Mouse (Mus musculus): ENCODE data around the gene Fam78b. TPM values are rescaled to one million over a fixed set of nuclear protein-coding genes. Genes with fewer than 3 reads are reported as not detected.

Gene Fam78b
- 0.39 and 0.45 TPM in 2 replicates for polyA plus RNA-seq (2015; fragmentation: Nextera tagmentation; extraction: Ambion mirVana)

DNA sequence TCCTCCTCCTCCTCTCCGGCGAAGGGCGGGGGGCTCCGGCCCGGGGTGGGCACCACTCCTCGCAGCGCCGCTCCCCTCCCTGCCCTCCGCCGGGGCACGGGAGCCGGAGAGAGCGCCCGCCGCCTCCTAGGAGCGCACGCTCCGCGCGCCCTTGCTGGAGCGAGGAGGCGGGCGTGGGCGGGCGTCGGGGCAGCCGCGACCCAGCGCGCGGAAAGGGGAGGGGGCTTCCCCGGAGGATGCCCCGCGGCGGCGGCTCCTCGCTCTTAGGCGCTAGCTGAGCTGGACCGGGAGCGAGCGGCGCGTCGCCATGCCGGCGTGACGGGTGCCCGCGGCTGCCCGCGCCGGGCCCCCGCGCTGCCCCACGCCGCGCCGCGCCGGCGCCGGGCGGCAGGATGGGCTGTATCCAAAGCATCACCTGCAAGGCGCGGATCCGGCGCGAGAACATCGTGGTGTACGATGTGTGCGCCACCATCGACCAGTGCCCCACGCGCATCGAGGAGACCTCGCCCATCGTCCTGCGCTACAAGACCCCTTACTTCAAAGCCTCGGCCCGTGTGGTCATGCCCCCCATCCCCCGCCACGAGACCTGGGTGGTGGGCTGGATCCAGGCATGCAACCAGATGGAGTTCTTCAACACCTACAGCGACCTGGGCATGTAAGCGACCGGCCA lies at the start of gene Fam78b:
TSS of gene Fam78b (plus strand) at position 244 of the 670 bp plus-strand sequence.
- Histone ChIP-seq H3K36me3 (ENCODE audit: control insufficient read depth, insufficient read depth, low read length) (no peaks in the 10 kb centered on the region), H3K27ac (ENCODE audit: low read length) (peak within 1 kb of the TSS; percentile 36; the same call in 1 of the 2 replicates), H3K27me3 (ENCODE audit: control insufficient read depth, insufficient read depth, low read length) (peaks cover 26% of the 10 kb centered on the region), H3K9ac (ENCODE audit: low read length) (peak within 1 kb of the TSS; percentile 81), H3K9me3 (replicated peaks; ENCODE audit: control insufficient read depth, low read length) (no peaks in the 10 kb centered on the region), H3K4me2 (ENCODE audit: low read depth, low read length) (peak within 1 kb of the TSS; percentile 87), H3K4me1 (ENCODE audit: control insufficient read depth, insufficient read depth, low read length) (peaks cover 5% of the 10 kb centered on the region; the same call in 1 of the 2 replicates), H3K4me3 (replicated peaks; ENCODE audit: low read length) (peak within 1 kb of the TSS; percentile 77)
- ATAC-seq (ENCODE audit: insufficient read depth, low FRiP score), result peak; percentile 48; the same call in 1 of the 2 replicates
- 0% methylated on average over 68 of the region's 85 CpGs for WGBS

DNA sequence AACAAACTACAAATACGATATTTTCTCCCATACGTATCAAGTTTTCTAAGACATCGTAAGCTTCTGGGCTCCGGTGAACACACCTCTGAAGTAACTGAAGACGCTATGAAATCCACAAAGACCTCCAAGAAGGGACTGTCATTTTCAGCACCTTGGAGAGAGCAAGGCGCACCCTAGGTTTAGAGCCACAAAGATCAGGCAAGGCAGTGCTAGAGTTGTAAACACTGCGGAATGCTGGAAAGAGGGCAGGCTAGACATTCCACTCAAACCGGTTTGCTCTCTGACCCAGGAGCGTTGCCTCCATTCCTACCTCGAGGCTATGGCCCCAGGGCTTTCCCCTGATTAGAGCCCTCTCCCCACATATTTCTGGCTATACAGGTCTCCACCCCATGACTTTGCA lies 36.7 kb upstream of the Fam78b start:
- Histone ChIP-seq H3K4me3 (replicated peaks; ENCODE audit: low read length) (no peak overlapping the region), H3K4me1 (ENCODE audit: control insufficient read depth, insufficient read depth, low read length) (no peaks in the 10 kb centered on the region), H3K9me3 (replicated peaks; ENCODE audit: control insufficient read depth, low read length) (no peaks in the 10 kb centered on the region), H3K36me3 (ENCODE audit: control insufficient read depth, insufficient read depth, low read length) (no peaks in the 10 kb centered on the region), H3K27ac (ENCODE audit: low read length) (no peak overlapping the region), H3K9ac (ENCODE audit: low read length) (no peak overlapping the region), H3K27me3 (ENCODE audit: control insufficient read depth, insufficient read depth, low read length) (no peaks in the 10 kb centered on the region), H3K4me2 (ENCODE audit: low read depth, low read length) (no peak overlapping the region)
- 30% methylated on average over 10 of the region's 10 CpGs for WGBS
- ATAC-seq (ENCODE audit: insufficient read depth, low FRiP score), result no peak

DNA sequence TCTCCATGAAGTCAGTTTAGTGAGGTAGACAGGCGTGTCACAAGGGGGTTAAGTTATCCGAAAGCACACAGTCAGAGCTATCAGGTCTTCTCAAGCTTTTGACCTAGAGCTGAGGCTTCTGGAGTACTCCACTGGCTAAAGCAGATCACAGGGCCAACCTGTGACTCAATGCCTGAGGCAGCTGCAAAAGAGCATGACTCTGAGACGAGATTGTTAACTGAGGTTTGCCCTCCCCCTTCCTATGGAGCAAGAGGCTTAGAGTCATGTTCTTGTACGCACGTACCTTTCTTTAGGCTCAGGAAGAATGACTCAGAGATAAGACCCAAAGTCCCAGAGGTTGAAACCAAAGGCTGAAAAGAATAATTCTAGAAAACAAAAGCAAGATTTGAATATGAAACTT lies 32.9 kb upstream of the Fam78b start:
- 66% methylated on average over 5 of the region's 5 CpGs for WGBS
- Histone ChIP-seq H3K4me2 (ENCODE audit: low read depth, low read length) (no peak overlapping the region), H3K9me3 (replicated peaks; ENCODE audit: control insufficient read depth, low read length) (no peaks in the 10 kb centered on the region)

DNA sequence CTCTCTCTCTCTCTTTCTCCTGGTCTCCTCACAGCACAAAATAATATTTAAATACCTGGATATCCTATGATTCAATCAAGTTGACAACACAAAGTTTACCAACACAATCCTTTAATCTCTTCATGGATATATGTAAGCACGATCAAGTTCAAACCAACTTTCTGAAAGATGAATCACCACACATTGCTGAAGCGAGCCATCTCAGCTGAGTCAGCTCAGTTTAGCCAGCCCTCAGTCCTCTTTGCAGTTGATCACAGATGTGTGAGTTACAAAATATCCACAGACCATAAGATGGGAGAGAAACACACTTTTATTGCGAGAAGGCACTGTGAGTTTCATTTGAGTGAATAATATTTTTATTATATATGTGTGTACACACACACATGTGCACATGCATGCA lies 27.5 kb upstream of the Fam78b start:
- Histone ChIP-seq H3K9me3 (replicated peaks; ENCODE audit: control insufficient read depth, low read length) (no peaks in the 10 kb centered on the region), H3K4me1 (ENCODE audit: control insufficient read depth, insufficient read depth, low read length) (no peaks in the 10 kb centered on the region), H3K27ac (ENCODE audit: low read length) (no peak overlapping the region), H3K4me3 (replicated peaks; ENCODE audit: low read length) (no peak overlapping the region), H3K9ac (ENCODE audit: low read length) (no peak overlapping the region), H3K4me2 (ENCODE audit: low read depth, low read length) (no peak overlapping the region), H3K27me3 (ENCODE audit: control insufficient read depth, insufficient read depth, low read length) (no peaks in the 10 kb centered on the region), H3K36me3 (ENCODE audit: control insufficient read depth, insufficient read depth, low read length) (no peaks in the 10 kb centered on the region)
- 72% methylated on average over 3 of the region's 3 CpGs for WGBS
- no peak for ATAC-seq (ENCODE audit: insufficient read depth, low FRiP score)

More for the DNA sequence above, 32.9 kb upstream of the Fam78b start:
- H3K27me3 ChIP-seq (ENCODE audit: control insufficient read depth, insufficient read depth, low read length), result no peaks in the 10 kb centered on the region
- H3K4me3 ChIP-seq (replicated peaks; ENCODE audit: low read length), result no peak overlapping the region
- H3K27ac ChIP-seq (ENCODE audit: low read length), result no peak overlapping the region
- H3K4me1 ChIP-seq (ENCODE audit: control insufficient read depth, insufficient read depth, low read length), result no peaks in the 10 kb centered on the region
- H3K9ac ChIP-seq (ENCODE audit: low read length), result no peak overlapping the region
- H3K36me3 ChIP-seq (ENCODE audit: control insufficient read depth, insufficient read depth, low read length), result no peaks in the 10 kb centered on the region
- ATAC-seq (ENCODE audit: insufficient read depth, low FRiP score), result no peak

DNA sequence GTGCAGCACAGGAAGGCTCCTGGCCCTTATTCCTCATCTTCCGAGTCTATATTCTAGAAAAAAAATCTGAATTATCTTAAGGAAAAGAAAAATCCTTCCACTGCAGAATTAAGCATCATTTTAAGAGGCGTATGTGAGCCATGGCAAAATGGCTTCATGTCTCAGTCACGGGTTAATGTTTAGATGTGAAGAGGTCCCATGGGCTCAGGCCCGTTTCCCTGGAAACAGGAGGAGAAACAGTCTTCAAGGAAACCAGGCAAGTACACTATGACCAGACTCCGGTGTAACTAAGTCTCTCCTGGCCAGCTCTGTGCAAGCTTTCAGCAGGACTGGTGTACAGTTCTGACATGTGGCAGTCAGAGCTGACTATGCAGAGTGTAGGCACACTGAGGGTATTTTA lies 22.6 kb upstream of the Fam78b start:
- WGBS, result 73% methylated on average over 5 of the region's 5 CpGs
- no peak for ATAC-seq (ENCODE audit: insufficient read depth, low FRiP score)
- H3K4me3 ChIP-seq (replicated peaks; ENCODE audit: low read length), result no peak overlapping the region

DNA sequence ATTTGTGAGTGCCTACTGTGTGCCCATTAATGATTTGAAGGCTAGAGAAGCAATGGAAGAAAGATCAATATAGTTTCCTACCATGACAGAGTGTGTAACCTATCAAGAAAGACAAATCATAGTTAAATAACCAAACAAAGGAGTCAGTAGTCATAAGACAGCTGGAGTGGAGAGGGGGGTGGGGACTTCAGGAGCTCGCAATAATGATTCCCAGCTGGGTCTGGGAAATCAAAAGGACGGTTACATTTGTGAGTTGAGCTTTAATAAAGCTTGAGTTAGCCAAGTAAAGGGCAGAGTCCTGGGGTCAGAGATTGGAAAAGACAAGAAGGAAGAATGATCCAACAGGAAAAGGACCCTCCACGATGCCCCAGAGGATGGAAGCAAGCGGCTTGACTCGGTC lies 7.0 kb upstream of the Fam78b start:
- no peaks in the 10 kb centered on the region for H3K27me3 ChIP-seq (ENCODE audit: control insufficient read depth, insufficient read depth, low read length)
- H3K4me3 ChIP-seq (replicated peaks; ENCODE audit: low read length), result no peak overlapping the region
- H3K36me3 ChIP-seq (ENCODE audit: control insufficient read depth, insufficient read depth, low read length), result no peaks in the 10 kb centered on the region
- no peak overlapping the region for H3K9ac ChIP-seq (ENCODE audit: low read length)
- 66% methylated on average over 5 of the region's 5 CpGs for WGBS
- H3K4me1 ChIP-seq (ENCODE audit: control insufficient read depth, insufficient read depth, low read length), result no peaks in the 10 kb centered on the region
- no peak for ATAC-seq (ENCODE audit: insufficient read depth, low FRiP score)
- H3K9me3 ChIP-seq (replicated peaks; ENCODE audit: control insufficient read depth, low read length), result no peaks in the 10 kb centered on the region
- H3K4me2 ChIP-seq (ENCODE audit: low read depth, low read length), result no peak overlapping the region
- no peak overlapping the region for H3K27ac ChIP-seq (ENCODE audit: low read length)

More for the DNA sequence above, 22.6 kb upstream of the Fam78b start:
- H3K27me3 ChIP-seq (ENCODE audit: control insufficient read depth, insufficient read depth, low read length), result no peaks in the 10 kb centered on the region
- no peak overlapping the region for H3K9ac ChIP-seq (ENCODE audit: low read length)
- no peak overlapping the region for H3K27ac ChIP-seq (ENCODE audit: low read length)
- H3K36me3 ChIP-seq (ENCODE audit: control insufficient read depth, insufficient read depth, low read length), result no peaks in the 10 kb centered on the region
- no peaks in the 10 kb centered on the region for H3K4me1 ChIP-seq (ENCODE audit: control insufficient read depth, insufficient read depth, low read length)
- no peak overlapping the region for H3K4me2 ChIP-seq (ENCODE audit: low read depth, low read length)
- no peaks in the 10 kb centered on the region for H3K9me3 ChIP-seq (replicated peaks; ENCODE audit: control insufficient read depth, low read length)

DNA sequence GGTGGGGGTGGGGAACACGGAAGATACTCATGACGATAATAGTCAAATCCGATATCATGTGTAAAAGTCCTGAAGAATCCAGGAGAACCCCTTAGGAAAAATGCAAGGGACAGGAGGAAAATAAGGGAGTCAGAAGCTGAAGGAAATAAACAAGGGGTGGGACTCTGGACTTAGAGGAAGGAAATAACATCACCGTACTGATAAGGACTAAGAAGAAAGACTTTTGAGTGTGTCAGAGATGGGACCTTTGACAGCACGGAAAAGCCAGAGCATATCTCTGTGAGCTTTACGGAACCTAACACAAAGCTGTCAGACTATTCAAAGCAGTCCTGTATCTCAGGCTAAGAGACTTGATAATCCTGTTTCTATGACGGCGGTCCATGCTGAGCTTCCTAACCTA lies 5.0 kb upstream of the Fam78b start:
- Histone ChIP-seq H3K4me3 (replicated peaks; ENCODE audit: low read length) (no peak overlapping the region), H3K27ac (ENCODE audit: low read length) (no peak overlapping the region), H3K9me3 (replicated peaks; ENCODE audit: control insufficient read depth, low read length) (no peaks in the 10 kb centered on the region), H3K36me3 (ENCODE audit: control insufficient read depth, insufficient read depth, low read length) (no peaks in the 10 kb centered on the region), H3K9ac (ENCODE audit: low read length) (no peak overlapping the region), H3K4me1 (ENCODE audit: control insufficient read depth, insufficient read depth, low read length) (no peaks in the 10 kb centered on the region), H3K4me2 (ENCODE audit: low read depth, low read length) (no peak overlapping the region), H3K27me3 (ENCODE audit: control insufficient read depth, insufficient read depth, low read length) (peaks cover under 1% of the 10 kb centered on the region; the same call in 1 of the 2 replicates)
- 80% methylated on average over 8 of the region's 8 CpGs for WGBS
- no peak for ATAC-seq (ENCODE audit: insufficient read depth, low FRiP score)

DNA sequence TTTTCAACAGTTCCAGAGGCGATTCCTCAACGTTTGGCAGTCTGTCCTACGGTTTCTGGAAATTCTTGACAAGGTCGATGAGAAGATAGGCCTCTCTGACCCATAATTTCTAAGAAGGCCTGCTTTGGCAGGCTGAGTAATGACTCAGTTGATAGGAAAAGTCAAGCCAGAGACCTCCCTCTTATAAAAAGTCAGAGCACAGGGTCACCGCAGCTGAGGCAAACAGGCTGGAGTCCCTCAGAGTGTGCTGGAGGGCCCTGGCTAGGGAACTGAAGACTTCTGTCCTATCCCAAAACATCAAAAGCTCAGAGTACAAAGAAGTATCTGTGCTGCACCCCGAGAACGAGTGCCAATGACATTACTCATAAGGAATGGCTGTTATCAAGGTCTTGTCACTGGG lies 4.4 kb upstream of the Fam78b start:
- no peak overlapping the region for H3K4me2 ChIP-seq (ENCODE audit: low read depth, low read length)
- H3K4me1 ChIP-seq (ENCODE audit: control insufficient read depth, insufficient read depth, low read length), result peaks cover 4% of the 10 kb centered on the region; the same call in 1 of the 2 replicates
- peaks cover 6% of the 10 kb centered on the region for H3K27me3 ChIP-seq (ENCODE audit: control insufficient read depth, insufficient read depth, low read length)
- no peak overlapping the region for H3K4me3 ChIP-seq (replicated peaks; ENCODE audit: low read length)
- H3K27ac ChIP-seq (ENCODE audit: low read length), result no peak overlapping the region
- 58% methylated on average over 7 of the region's 7 CpGs for WGBS
- no peaks in the 10 kb centered on the region for H3K36me3 ChIP-seq (ENCODE audit: control insufficient read depth, insufficient read depth, low read length)
- H3K9ac ChIP-seq (ENCODE audit: low read length), result no peak overlapping the region
- H3K9me3 ChIP-seq (replicated peaks; ENCODE audit: control insufficient read depth, low read length), result no peaks in the 10 kb centered on the region
- ATAC-seq (ENCODE audit: insufficient read depth, low FRiP score), result peak; percentile 18; the same call in 1 of the 2 replicates

DNA sequence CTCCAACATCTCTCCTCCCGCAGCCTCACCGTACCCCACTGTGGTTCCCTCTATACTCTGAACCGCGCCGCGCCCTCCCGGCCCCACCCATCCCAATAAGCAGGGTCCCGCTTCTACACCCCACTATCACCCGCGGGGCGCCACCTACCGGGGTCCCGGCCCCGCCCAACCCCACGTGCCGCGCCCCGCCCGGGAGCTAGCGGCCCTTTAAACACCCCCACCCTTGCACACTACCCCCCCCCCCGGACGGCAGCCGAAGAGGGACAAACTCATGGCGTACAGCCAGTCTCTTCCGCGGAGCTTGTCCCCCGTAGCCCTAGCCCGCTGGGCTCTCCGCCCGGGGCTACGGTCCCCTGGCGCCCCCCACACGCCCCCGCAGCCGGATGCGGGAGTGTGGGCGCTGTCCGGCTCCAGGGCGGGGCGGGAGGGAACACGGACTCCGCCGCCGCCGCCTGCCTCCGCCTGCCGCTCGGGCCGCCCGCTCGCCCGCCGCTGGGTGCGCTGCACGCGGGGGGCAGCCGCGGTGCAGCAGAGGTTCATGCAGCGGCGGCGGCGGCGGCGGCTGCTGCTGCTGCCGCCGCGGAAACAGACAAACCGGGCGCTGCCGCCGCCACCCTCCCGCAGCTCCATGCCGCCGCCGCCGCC lies 566 bp upstream of the Fam78b start:
- peak overlapping the region; percentile 36; the same call in 1 of the 2 replicates for H3K27ac ChIP-seq (ENCODE audit: low read length)
- 0% methylated on average over 37 of the region's 76 CpGs for WGBS
- peak; percentile 76 for ATAC-seq (ENCODE audit: insufficient read depth, low FRiP score)

More for the DNA sequence above, 566 bp upstream of the Fam78b start:
- H3K4me3 ChIP-seq (replicated peaks; ENCODE audit: low read length), result peak overlapping the region; percentile 77
- peak overlapping the region; percentile 81 for H3K9ac ChIP-seq (ENCODE audit: low read length)
- no peaks in the 10 kb centered on the region for H3K9me3 ChIP-seq (replicated peaks; ENCODE audit: control insufficient read depth, low read length)
- no peaks in the 10 kb centered on the region for H3K36me3 ChIP-seq (ENCODE audit: control insufficient read depth, insufficient read depth, low read length)
- H3K4me2 ChIP-seq (ENCODE audit: low read depth, low read length), result peak overlapping the region; percentile 87
- peaks cover 5% of the 10 kb centered on the region; the same call in 1 of the 2 replicates for H3K4me1 ChIP-seq (ENCODE audit: control insufficient read depth, insufficient read depth, low read length)
- H3K27me3 ChIP-seq (ENCODE audit: control insufficient read depth, insufficient read depth, low read length), result peaks cover 26% of the 10 kb centered on the region

Data from stomach, embryonic 16.5 days (tissue).